Mouse (Mus musculus) cerebellum, postnatal 14 days (tissue): Measurements from ENCODE around the gene Cetn3.

ENCODE experiments used
- DNase-seq, 2 experiments: peaks; one replicate each; pipeline ENCODE4 v3.0.0; 2021; ENCODE audit warnings: mixed read lengths in 2 of 2

Gene Cetn3

GRCm38 (mm10) chr13:81782971-81783404, at the start of gene Cetn3:
TSS of gene Cetn3 (plus strand) at chr13:81783077.
- peak; percentile 93 to 95 for DNase-seq

- DNase-seq = no peak
Observed at GRCm38 (mm10) chr13:81736606-81737005, 46.3 kb upstream of the Cetn3 start.

GRCm38 (mm10) chr13:81740898-81741297, 42.0 kb upstream of the Cetn3 start:
- DNase-seq = no peak

DNA sequence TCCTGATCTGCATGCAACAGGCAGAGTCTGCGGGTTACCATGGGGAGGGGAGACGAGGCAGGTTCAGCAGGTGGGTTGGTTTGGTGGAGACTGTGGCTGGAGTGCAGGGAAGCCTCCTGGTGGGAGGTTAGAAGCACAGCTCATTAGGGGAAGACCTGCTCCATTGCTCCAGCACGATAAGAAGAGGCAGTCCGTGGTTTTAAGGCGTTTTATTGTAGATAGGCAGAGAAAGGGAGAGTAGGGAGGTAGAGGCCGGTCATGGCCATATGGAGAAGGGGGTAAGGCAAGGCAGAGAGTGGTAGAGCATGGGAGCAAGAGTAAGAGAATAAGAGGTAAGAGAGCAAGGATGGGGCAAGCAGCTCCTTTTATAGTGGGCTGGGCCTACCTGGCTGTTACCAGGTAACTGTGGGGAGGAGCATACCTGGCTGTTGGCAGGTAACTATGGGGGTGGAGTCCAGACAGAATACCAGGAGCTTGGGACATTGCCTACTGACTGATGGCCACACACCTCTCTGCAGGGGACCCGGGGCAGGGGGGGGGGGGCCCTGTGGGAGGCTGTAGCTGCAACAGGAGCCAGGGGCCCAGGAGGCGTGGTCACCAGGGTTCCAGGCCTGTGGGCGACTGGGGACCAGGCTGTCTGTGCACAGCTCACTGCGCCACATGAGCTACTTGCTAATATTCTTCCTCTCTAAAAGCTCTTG, 39.3 kb upstream of the Cetn3 start:
- no peak for DNase-seq

DNA sequence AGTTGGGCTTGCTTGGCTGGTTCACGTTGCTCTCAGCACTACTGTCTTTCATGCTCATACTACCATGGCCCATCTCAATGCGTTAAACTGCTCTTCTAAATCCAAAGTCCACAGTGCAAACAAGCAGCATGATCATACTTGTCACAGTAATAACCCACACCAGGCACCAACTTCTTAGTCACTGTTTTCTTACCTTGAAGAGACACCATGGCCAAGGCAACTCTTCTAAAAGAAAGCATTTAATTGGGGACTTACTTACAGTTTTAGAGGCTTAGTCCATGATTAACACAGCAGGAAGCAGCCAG, 38.8 kb upstream of the Cetn3 start:
- DNase-seq = no peak

GRCm38 (mm10) chr13:81754878-81755277, 28.0 kb upstream of the Cetn3 start:
- no peak for DNase-seq

DNA sequence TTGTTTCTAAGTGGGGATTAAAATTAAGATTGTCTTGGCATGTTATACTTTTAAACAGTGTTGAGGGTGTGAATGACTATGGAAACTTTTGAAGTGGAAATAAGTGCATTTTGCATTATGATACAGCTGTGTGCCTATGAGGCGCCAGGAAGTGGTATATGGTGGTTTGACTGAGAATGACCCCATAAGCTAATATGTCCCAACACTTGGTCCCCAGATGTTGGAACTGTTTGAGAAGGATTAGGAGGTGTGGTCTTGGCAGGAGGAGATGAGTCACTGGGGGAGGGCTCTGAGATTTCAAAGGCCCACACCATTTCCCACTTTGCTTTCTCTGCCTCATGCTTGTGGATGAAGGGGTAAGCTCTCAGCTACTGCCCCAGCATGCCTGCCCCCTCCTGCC, 27.6 kb upstream of the Cetn3 start:
- no peak for DNase-seq

- no peak for DNase-seq
Observed at GRCm38 (mm10) chr13:81757058-81757660, 25.7 kb upstream of the Cetn3 start.

- DNase-seq = peak; percentile 63 to 76
Observed at GRCm38 (mm10) chr13:81760379-81760778, 22.5 kb upstream of the Cetn3 start.

DNA sequence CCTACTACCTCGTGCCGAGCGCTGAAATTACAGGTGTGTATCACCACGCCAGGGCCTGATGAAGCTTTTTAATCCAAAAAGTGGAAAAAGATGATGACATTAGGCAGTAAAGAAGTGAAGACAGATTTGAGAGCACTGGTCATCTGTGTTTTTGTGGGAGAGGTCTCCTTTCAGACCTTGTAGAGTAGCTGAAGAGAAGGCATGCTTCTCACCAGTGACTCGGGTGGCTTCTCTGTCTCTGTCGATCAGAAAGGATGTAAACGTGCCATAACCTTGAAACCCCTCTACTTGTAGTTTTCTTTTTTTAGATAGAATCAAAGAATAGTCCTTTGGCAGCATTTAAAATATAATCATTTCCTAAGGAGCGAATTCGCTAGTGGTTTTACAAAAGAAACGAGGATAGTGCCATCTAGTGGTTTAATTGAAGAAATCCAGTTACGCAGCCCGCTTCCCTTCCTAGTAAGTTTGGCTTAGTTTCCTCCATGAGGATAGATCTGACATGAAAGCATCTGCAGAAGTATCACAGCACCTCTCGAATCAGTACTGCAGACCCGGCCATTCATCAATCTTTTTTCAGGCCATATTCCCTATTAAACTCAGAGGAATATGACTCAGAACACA, 21.2 kb upstream of the Cetn3 start:
- DNase-seq = peak; percentile 52 to 64

DNA sequence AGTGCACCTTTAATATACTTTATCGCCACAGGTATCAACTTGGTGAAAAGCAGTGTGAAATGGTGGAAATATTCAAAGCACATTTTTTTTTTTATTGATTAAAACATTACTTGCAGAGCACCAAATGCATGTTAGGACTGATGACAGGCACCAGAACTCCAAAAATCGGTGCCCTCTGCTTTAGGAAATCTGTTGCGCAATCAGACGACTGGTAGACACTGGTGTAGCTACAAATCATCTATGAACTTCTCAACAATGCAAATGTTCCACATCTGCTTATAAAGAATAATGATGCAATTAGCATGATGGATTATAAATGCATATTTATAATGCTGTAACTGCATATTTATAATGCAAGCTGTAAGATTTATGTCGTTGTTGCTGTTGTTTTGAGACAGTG, 18.7 kb upstream of the Cetn3 start:
- DNase-seq = no peak

DNA sequence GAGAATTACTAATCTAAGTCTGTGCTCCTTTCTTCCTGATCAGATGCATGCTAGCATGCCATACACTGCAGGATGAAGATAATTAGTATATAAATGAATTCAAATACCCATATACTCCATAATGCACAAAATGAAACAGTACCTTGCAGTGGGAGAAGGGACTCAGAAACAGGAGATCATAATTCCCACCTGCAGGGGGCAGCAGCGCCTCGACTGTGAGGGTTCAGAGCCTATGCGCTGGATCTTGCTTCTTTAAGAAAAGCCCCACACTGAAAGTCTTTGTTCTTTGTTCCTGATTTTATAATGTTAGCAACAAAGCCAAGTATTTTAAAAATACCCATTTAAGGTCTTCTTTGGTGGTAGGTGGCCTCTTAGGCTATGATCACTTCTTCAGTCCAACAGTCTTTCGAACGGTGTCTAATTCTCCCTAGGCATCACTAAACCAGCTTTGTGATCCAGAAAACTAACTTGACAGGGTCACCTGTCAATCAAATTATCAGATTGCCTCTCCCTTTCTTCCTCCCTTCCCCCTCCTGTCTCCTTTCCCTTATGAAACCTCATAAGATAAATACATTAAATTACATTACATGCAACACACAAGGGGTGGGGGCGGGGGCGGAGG, 15.7 kb upstream of the Cetn3 start:
- peak; percentile 87 to 93 for DNase-seq

DNA sequence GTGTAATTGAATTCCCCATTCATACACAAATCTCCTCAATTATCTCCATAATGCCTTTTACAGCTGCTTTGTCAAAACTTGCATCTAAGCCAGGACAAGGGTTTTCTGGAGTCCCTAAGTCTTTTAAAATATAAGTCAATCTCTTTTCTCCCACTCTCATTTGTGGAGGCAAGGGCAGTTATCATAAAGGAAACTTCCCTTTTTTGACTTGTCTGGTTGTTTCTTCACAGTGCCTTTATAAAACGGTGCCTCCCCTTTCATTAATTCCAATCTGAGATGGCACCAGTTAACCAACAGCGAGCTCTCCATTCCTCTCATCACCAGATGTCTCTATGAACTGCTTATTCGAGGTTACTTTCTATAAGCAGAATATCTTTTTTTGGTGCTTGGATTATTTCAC, 6.7 kb upstream of the Cetn3 start:
- no peak for DNase-seq

DNA sequence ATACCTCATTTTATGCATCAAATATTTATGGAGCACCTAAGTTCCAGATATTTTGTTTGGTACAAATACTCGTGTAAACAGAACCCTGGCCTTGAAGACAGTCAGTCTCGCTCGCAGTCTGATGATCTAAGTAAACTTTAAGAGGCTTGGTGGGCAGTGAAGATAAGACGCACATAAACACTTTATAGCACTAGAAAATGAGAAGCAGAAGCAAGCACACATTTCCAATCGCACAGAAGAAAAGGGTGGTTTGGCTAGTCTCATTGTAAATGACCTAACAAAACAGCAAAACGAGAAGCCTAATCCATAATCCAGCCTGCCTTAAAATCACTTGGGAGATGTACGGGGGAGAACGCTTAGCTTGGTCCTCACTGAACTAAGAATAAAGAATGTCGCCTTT, 402 bp upstream of the Cetn3 start:
- DNase-seq = no peak

- DNase-seq = peak; percentile 98
Observed at GRCm38 (mm10) chr13:81783405-81784342, 797 bp downstream of the Cetn3 start.

GRCm38 (mm10) chr13:81785766-81786480, 3.0 kb downstream of the Cetn3 start:
- peak; percentile 12 to 27 for DNase-seq

GRCm38 (mm10) chr13:81790160-81790559, 7.3 kb downstream of the Cetn3 start:
- DNase-seq = no peak

- no peak for DNase-seq
Observed at GRCm38 (mm10) chr13:81791861-81792260, 9.0 kb downstream of the Cetn3 start.

- DNase-seq = no peak
Observed at GRCm38 (mm10) chr13:81793850-81794249, 11.0 kb downstream of the Cetn3 start.

- DNase-seq = no peak
Observed at GRCm38 (mm10) chr13:81801121-81801520, 18.2 kb downstream of the Cetn3 start.

DNA sequence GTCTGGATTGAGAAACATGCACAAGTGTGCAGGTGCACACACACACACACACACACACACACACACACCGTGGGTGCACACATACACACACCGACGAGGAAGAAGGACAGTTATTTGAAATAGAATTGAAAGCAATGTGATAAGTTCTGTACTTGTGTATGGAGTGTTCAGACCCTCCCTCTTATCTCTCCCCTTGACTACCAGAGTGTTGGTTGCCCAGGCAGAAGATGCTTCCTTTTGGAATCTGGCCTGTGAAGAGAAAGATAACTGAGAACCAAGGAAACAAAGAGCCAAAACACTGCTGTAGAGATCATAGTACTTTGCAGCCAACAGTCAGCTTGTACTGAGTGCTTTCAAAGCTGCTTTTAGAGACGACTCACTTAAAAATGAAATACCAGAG, 20.8 kb downstream of the Cetn3 start:
- DNase-seq = no peak

- DNase-seq = no peak
Observed at GRCm38 (mm10) chr13:81822750-81823149, 39.9 kb downstream of the Cetn3 start.
